Mouse (Mus musculus): ENCODE results near the gene Krit1.
"Not testable (repeated sequence)": the region's sequence is repeated elsewhere in the genome, so short reads cannot be mapped to it uniquely, and the experiment has no call there.

GRCm38 (mm10) chr5:3893459-3894293 lies 90.7 kb downstream of the Krit1 start, which contains the start of gene Mterf1a:
- not testable (repeated sequence) for TF ChIP-seq CTCF, EP300 (IDR thresholded peaks at IDR 0.05; ENCODE audit: low read depth)
